8 mouse cellular contexts compared by ENCODE assay signal in the genomic region with DNA sequence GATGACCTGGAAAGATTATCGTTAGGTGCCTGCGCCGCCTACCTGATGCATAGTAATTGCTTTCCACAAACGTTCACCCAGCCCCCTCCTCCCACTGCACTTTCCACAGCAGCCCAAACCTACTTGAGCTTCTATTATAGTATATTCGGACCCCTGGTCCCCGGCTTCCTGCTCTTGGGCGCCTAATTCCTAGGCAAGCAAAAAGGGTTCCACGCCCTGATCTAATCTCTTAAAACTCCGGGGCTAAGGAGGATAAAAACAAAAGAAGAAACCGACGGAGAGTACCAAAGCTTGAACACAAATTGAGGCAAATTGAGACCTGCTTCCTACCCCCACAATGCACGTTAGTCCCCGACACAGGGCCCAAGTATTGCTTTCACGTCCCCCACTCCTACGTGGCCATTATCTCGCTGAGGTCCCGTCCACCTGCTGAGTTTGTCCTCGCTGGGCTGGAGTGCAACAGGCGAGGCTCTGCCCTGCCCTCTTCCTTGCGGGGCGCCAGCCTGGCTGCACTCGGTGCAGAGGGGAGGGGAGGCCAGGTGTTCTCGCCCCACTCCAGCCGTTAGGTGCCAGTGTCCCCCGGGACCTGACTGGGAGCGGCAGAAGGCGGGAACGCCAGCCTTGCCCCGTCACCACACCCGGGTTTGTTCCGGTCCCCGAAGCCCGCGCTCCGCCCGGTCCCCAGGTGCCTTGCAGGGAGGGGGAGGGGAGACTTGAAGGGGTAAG. TPM values are rescaled to one million over a fixed set of nuclear protein-coding genes. Genes with fewer than 3 reads are reported as not detected.
DNase-seq lines count a peak whose midpoint lies in the region; ATAC-seq and TF ChIP-seq lines count a peak whose summit lies in the region.

No protein-coding gene starts in this region.

- H3K4me1 ChIP-seq in heart, embryonic 15.5 days (replicated peaks): peaks cover 49% of the 10 kb centered on the region
- peaks cover 48% of the 10 kb centered on the region for H3K4me1 ChIP-seq in liver, embryonic 15.5 days (replicated peaks)
- peaks cover 42% of the 10 kb centered on the region for H3K4me1 ChIP-seq in neural tube, embryonic 15.5 days

- H3K27ac ChIP-seq in layer of hippocampus, adult 2 months: peak overlapping the region; percentile 79
- peak overlapping the region; percentile 77 for H3K27ac ChIP-seq in heart, embryonic 15.5 days
- H3K27ac ChIP-seq in liver, embryonic 15.5 days (replicated peaks): peak overlapping the region; percentile 93
- H3K27ac ChIP-seq in neural tube, embryonic 15.5 days (replicated peaks): no peak overlapping the region

- H3K27me3 ChIP-seq in heart, embryonic 15.5 days: no peaks in the 10 kb centered on the region
- H3K27me3 ChIP-seq in liver, embryonic 15.5 days: no peaks in the 10 kb centered on the region
- H3K27me3 ChIP-seq in neural tube, embryonic 15.5 days (replicated peaks): peaks cover 6% of the 10 kb centered on the region; the same call in 1 of the 2 replicates

- no peak for DNase-seq in layer of hippocampus, adult 2 months (ENCODE audit: low spot score in 2 of 2)
- DNase-seq in layer of hippocampus, postnatal 14 days (ENCODE audit: low spot score in 2 of 2): no peak
- DNase-seq in adipocyte (ENCODE audit: low spot score): no peak
- no peak for DNase-seq in cerebellum, adult 8-10 months

- H3K36me3 ChIP-seq in heart, embryonic 15.5 days: peaks cover 10% of the 10 kb centered on the region
- peaks cover 36% of the 10 kb centered on the region for H3K36me3 ChIP-seq in liver, embryonic 15.5 days (replicated peaks)
- no peaks in the 10 kb centered on the region for H3K36me3 ChIP-seq in neural tube, embryonic 15.5 days

- H3K4me3 ChIP-seq in layer of hippocampus, adult 2 months: peak overlapping the region; percentile 51
- peak overlapping the region; percentile 54 for H3K4me3 ChIP-seq in heart, embryonic 15.5 days
- peak overlapping the region; percentile 79 for H3K4me3 ChIP-seq in liver, embryonic 15.5 days (replicated peaks)
- peak overlapping the region; percentile 42 for H3K4me3 ChIP-seq in neural tube, embryonic 15.5 days (replicated peaks)

- H3K9me3 ChIP-seq in heart, embryonic 15.5 days (replicated peaks): no peaks in the 10 kb centered on the region
- H3K9me3 ChIP-seq in liver, embryonic 15.5 days (replicated peaks): no peaks in the 10 kb centered on the region
- H3K9me3 ChIP-seq in neural tube, embryonic 15.5 days (replicated peaks): no peaks in the 10 kb centered on the region

- H3K4me2 ChIP-seq in heart, embryonic 15.5 days: peak overlapping the region; percentile 85
- peak overlapping the region; percentile 93 for H3K4me2 ChIP-seq in liver, embryonic 15.5 days
- H3K4me2 ChIP-seq in neural tube, embryonic 15.5 days: peak overlapping the region; percentile 83

- H3K9ac ChIP-seq in heart, embryonic 15.5 days: peak overlapping the region; percentile 61
- H3K9ac ChIP-seq in liver, embryonic 15.5 days: peak overlapping the region; percentile 90
- peak overlapping the region; percentile 38 for H3K9ac ChIP-seq in neural tube, embryonic 15.5 days (replicated peaks)

- TF ChIP-seq CTCF in layer of hippocampus, adult 2 months (conservative IDR thresholded peaks at IDR 0.05): no peak

- 4% methylated on average over 36 of the region's 36 CpGs for WGBS in heart, embryonic 15.5 days
- WGBS in liver, embryonic 15.5 days (ENCODE audit: insufficient replicate concordance): 2% methylated on average over 34 of the region's 36 CpGs
- WGBS in neural tube, embryonic 15.5 days: 4% methylated on average over 36 of the region's 36 CpGs

- ATAC-seq in activated CD4-positive, CD25-positive, alpha-beta regulatory T cell, adult 4 months: peak; percentile 5
- peak; percentile 27 for ATAC-seq in heart, embryonic 15.5 days (replicated peaks; ENCODE audit: insufficient number of reproducible peaks, insufficient read depth, low FRiP score, low read depth)
- peak; percentile 71 for ATAC-seq in liver, embryonic 15.5 days (ENCODE audit: insufficient read depth)
- no peak for ATAC-seq in neural tube, embryonic 15.5 days (ENCODE audit: low FRiP score)

RNA-seq across cellular contexts. Expression of a gene that starts 0.6 kb away (rescaled TPM):
- 10 to 100 TPM; 69.0 to 72.4 TPM for total RNA-seq in layer of hippocampus, adult 2 months (2021)
- total RNA-seq in layer of hippocampus, postnatal 14 days (2021): 10 to 100 TPM; 75.7 to 85.9 TPM
- polyA plus RNA-seq in activated CD4-positive, CD25-positive, alpha-beta regulatory T cell, adult 4 months (2017; shearing (Covaris generic)): 1,000 to 10,000 TPM; 1,097 to 1,340 TPM
- 109 and 179 TPM in 2 replicates for polyA plus RNA-seq in heart, embryonic 15.5 days (2015; fragmentation: Nextera tagmentation; extraction: Ambion mirVana)
- 734 and 787 TPM in 2 replicates for polyA plus RNA-seq in liver, embryonic 15.5 days (2015; fragmentation: Nextera tagmentation; extraction: Ambion mirVana)
- 71.5 and 149 TPM in 2 replicates for polyA plus RNA-seq in neural tube, embryonic 15.5 days (2015; fragmentation: Nextera tagmentation; extraction: Ambion mirVana)

RNA-seq across cellular contexts. Expression of a gene that starts 19.8 kb away (rescaled TPM):
- total RNA-seq in layer of hippocampus, adult 2 months (2021): 1 to 10 TPM; 3.0 to 3.6 TPM
- 1 to 10 TPM; 1.3 to 1.6 TPM for total RNA-seq in layer of hippocampus, postnatal 14 days (2021)
- polyA plus RNA-seq in activated CD4-positive, CD25-positive, alpha-beta regulatory T cell, adult 4 months (2017; shearing (Covaris generic)): not detected
- 0.11 and 0.29 TPM in 2 replicates for polyA plus RNA-seq in heart, embryonic 15.5 days (2015; fragmentation: Nextera tagmentation; extraction: Ambion mirVana)
- polyA plus RNA-seq in liver, embryonic 15.5 days (2015; fragmentation: Nextera tagmentation; extraction: Ambion mirVana): 0.06 TPM in 1 of 2 replicates, not detected in the other
- not detected in 2 replicates for polyA plus RNA-seq in neural tube, embryonic 15.5 days (2015; fragmentation: Nextera tagmentation; extraction: Ambion mirVana)

RNA-seq across cellular contexts. Expression of a gene that starts 22.2 kb away (rescaled TPM):
- under 1 TPM; 0.39 to 0.51 TPM for total RNA-seq in layer of hippocampus, adult 2 months (2021)
- total RNA-seq in layer of hippocampus, postnatal 14 days (2021): 1 to 10 TPM in 1 of 2 experiments, under 1 TPM in 1; 0.62 to 1.0 TPM
- 10 to 100 TPM; 10.4 to 17.4 TPM for polyA plus RNA-seq in activated CD4-positive, CD25-positive, alpha-beta regulatory T cell, adult 4 months (2017; shearing (Covaris generic))
- 0.18 and 0.70 TPM in 2 replicates for polyA plus RNA-seq in heart, embryonic 15.5 days (2015; fragmentation: Nextera tagmentation; extraction: Ambion mirVana)
- polyA plus RNA-seq in liver, embryonic 15.5 days (2015; fragmentation: Nextera tagmentation; extraction: Ambion mirVana): 2.9 and 3.8 TPM in 2 replicates
- 3.5 and 3.7 TPM in 2 replicates for polyA plus RNA-seq in neural tube, embryonic 15.5 days (2015; fragmentation: Nextera tagmentation; extraction: Ambion mirVana)

RNA-seq across cellular contexts. Expression of a gene that starts 44.3 kb away (rescaled TPM):
- 1 to 10 TPM; 7.8 to 9.4 TPM for total RNA-seq in layer of hippocampus, adult 2 months (2021)
- total RNA-seq in layer of hippocampus, postnatal 14 days (2021): 10 to 100 TPM in 1 of 2 experiments, 1 to 10 TPM in 1; 7.6 to 10.6 TPM
- polyA plus RNA-seq in activated CD4-positive, CD25-positive, alpha-beta regulatory T cell, adult 4 months (2017; shearing (Covaris generic)): 10 to 100 TPM; 21.2 to 22.6 TPM
- polyA plus RNA-seq in heart, embryonic 15.5 days (2015; fragmentation: Nextera tagmentation; extraction: Ambion mirVana): 20.3 and 21.1 TPM in 2 replicates
- polyA plus RNA-seq in liver, embryonic 15.5 days (2015; fragmentation: Nextera tagmentation; extraction: Ambion mirVana): 11.5 and 12.3 TPM in 2 replicates
- polyA plus RNA-seq in neural tube, embryonic 15.5 days (2015; fragmentation: Nextera tagmentation; extraction: Ambion mirVana): 15.3 and 16.9 TPM in 2 replicates

Comparison
In these comparisons a context has a peak if more than half of its experiments do, and no peak if none do; other contexts are left out.
1. H3K9ac ChIP-seq: peak in every context shown above with its lines; median percentile 90 in liver, embryonic 15.5 days; 61 in heart, embryonic 15.5 days; 38 in neural tube, embryonic 15.5 days.